Mouse (Mus musculus): ENCODE data around the gene Cdc20b. TPM values are rescaled to one million over a fixed set of nuclear protein-coding genes. Genes with fewer than 3 reads are reported as not detected.

Cdc20b gene
- polyA plus RNA-seq, 1 experiment from 2014 or later, result not detected

DNA sequence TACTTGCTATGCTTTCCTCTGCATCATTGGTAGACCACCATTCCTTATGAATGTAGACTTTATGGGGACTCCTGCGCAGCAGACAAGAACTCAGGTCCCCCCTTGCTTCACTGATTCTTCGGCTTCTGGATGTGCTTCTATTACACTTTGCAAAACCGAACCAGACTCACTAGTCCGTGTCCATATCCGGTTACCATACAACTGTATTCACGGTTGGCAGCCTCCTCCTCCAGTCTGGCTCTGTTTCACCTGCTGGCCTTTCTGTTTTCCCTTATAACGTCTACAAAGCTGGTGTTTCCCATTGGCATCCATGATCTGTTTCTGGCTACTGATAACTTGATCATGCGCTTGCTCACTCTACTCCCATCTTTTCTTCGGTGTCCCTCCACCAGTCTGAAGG, 29.6 kb downstream of the Cdc20b start:
- Histone ChIP-seq H3K4me3 (ENCODE audit: low read depth, low read length) (no peak overlapping the region), H3K36me3 (ENCODE audit: control insufficient read depth, insufficient read depth, low read length) (no peaks in the 10 kb centered on the region), H3K9ac (ENCODE audit: low read length) (no peak overlapping the region), H3K4me1 (ENCODE audit: control insufficient read depth, insufficient read depth, low read length) (no peaks in the 10 kb centered on the region), H3K27ac (ENCODE audit: low read depth, low read length) (no peak overlapping the region), H3K4me2 (ENCODE audit: low read depth) (no peak overlapping the region), H3K27me3 (ENCODE audit: control insufficient read depth, insufficient read depth, low read length) (no peaks in the 10 kb centered on the region), H3K9me3 (ENCODE audit: control insufficient read depth, low read length) (no peaks in the 10 kb centered on the region)
- ATAC-seq (ENCODE audit: insufficient read depth, low FRiP score, low TSS enrichment), result no peak
- no peak for DNase-seq (ENCODE audit: low spot score)
- 90% methylated on average over 9 of the region's 9 CpGs for WGBS

DNA sequence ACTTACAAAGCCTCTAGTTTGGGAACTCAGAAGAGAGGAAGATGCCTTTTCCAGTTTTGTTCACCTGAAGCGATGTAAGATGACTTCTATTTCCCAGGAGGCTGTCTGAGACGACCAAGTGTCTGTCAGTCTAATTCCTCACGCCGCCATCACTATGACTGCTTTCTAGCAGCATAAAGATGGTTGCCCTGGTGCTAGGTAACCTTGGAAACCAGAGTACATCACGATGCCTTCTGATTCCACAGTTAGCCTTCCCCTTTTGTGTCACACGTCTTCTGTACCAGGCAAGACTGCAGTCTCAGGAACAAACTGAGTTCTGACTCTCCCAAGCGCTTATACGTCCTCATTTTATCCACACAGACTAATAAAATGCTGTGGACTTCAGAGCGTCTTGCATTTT, 44.1 kb downstream of the Cdc20b start:
- ATAC-seq (ENCODE audit: insufficient read depth, low FRiP score, low TSS enrichment) (no peak), DNase-seq (ENCODE audit: low spot score) (no peak)
- Histone ChIP-seq H3K27me3 (ENCODE audit: control insufficient read depth, insufficient read depth, low read length) (no peaks in the 10 kb centered on the region), H3K9me3 (ENCODE audit: control insufficient read depth, low read length) (no peaks in the 10 kb centered on the region), H3K4me1 (ENCODE audit: control insufficient read depth, insufficient read depth, low read length) (no peaks in the 10 kb centered on the region), H3K9ac (ENCODE audit: low read length) (no peak overlapping the region), H3K27ac (ENCODE audit: low read depth, low read length) (no peak overlapping the region), H3K36me3 (ENCODE audit: control insufficient read depth, insufficient read depth, low read length) (no peaks in the 10 kb centered on the region), H3K4me3 (ENCODE audit: low read depth, low read length) (no peak overlapping the region), H3K4me2 (ENCODE audit: low read depth) (no peak overlapping the region)
- 70% methylated on average over 9 of the region's 9 CpGs for WGBS

DNA sequence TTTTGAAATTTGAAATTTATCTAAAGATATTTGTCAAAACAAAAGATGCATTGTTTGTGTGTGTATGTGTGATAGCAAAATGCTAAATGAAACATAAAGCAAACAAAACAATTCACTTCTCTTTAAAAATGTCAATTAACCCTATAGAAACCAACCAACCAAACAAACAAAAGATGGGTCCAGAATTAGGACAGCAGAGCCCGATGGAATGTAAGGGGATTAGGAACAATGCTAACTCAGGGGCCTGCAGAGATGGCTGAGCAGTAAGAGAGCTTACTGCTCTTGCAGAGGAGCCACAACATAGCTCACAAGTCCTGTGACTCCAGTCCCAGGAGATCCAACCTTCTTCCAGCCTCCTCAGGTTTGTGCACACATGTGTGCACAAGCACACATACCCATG, 47.2 kb downstream of the Cdc20b start:
- no peak for ATAC-seq (ENCODE audit: insufficient read depth, low FRiP score, low TSS enrichment)
- no peak overlapping the region for H3K4me3 ChIP-seq (ENCODE audit: low read depth, low read length)
- no peaks in the 10 kb centered on the region for H3K36me3 ChIP-seq (ENCODE audit: control insufficient read depth, insufficient read depth, low read length)
- no peaks in the 10 kb centered on the region for H3K27me3 ChIP-seq (ENCODE audit: control insufficient read depth, insufficient read depth, low read length)
- H3K9ac ChIP-seq (ENCODE audit: low read length), result no peak overlapping the region
- H3K27ac ChIP-seq (ENCODE audit: low read depth, low read length), result no peak overlapping the region
- WGBS, result 33% methylated on average over 1 of the region's 1 CpGs
- no peaks in the 10 kb centered on the region for H3K9me3 ChIP-seq (ENCODE audit: control insufficient read depth, low read length)
- no peak for DNase-seq (ENCODE audit: low spot score)
- H3K4me1 ChIP-seq (ENCODE audit: control insufficient read depth, insufficient read depth, low read length), result no peaks in the 10 kb centered on the region
- no peak overlapping the region for H3K4me2 ChIP-seq (ENCODE audit: low read depth)

DNA sequence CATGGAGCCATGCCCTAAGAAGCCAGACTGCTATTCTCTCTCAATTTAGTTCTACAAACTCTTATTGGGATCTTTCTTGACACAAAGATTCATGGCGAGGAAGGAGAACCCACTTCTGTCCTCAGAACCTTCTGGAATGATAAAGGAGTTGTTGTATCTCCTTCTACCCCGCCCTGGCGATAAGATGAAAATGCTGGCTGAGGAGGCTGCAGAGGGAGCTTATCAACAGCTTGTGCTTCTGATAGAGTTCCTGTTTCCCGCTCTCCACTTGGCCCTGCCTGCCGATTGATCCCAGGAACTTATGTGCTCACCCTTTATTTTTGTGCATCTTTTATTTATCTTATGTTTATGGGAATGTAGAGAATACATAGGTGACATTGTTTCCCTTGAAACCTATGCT, 49.8 kb downstream of the Cdc20b start:
- 88% methylated on average over 5 of the region's 5 CpGs for WGBS

DNA sequence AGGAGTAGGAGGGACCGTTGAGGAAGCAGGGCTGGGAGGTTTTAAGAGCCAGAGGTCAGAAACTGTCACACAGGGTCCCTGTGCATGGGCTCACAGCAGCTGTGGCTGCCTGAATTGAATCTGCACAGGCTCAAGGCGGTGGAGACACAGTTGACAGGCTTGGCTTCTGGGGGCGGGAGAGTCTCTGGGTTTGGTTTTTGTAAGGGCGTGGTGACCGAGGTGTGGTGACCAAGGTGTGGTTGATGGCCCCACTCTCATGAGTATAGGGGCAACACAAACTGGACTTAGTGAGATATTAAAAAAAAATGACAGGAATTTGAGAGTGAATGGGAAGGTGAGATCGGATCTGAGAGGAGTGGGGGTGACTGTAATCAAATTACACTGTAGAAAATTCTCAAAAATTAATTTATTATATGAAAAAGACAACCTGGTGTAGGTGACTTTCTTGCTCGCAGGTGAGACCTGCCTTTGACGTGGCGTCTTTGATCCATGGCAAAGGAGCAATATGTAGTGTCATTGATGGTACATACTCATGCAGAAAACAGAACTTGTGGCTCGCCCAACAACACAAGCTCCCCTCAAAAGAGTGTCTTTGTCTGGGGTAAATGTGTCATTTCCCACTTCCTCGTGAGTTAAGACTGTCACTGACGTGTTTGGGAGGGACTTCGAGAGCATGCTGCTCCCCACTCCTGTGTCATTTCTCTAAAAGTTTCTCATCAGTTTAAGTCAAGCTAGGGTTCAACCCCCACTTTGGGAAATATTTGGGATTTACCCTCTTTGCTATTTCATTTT, 52.5 kb downstream of the Cdc20b start:
- Histone ChIP-seq H3K4me2 (ENCODE audit: low read depth) (no peak overlapping the region), H3K9me3 (ENCODE audit: control insufficient read depth, low read length) (no peaks in the 10 kb centered on the region), H3K4me3 (ENCODE audit: low read depth, low read length) (no peak overlapping the region), H3K4me1 (ENCODE audit: control insufficient read depth, insufficient read depth, low read length) (no peaks in the 10 kb centered on the region), H3K27me3 (ENCODE audit: control insufficient read depth, insufficient read depth, low read length) (no peaks in the 10 kb centered on the region), H3K36me3 (ENCODE audit: control insufficient read depth, insufficient read depth, low read length) (no peaks in the 10 kb centered on the region), H3K27ac (ENCODE audit: low read depth, low read length) (no peak overlapping the region), H3K9ac (ENCODE audit: low read length) (no peak overlapping the region)
- no peak for ATAC-seq (ENCODE audit: insufficient read depth, low FRiP score, low TSS enrichment)
- 85% methylated on average over 13 of the region's 13 CpGs for WGBS
- DNase-seq (ENCODE audit: low spot score), result no peak

More for the DNA sequence above, 49.8 kb downstream of the Cdc20b start:
- no peaks in the 10 kb centered on the region for H3K27me3 ChIP-seq (ENCODE audit: control insufficient read depth, insufficient read depth, low read length)
- no peak overlapping the region for H3K4me2 ChIP-seq (ENCODE audit: low read depth)
- H3K36me3 ChIP-seq (ENCODE audit: control insufficient read depth, insufficient read depth, low read length), result no peaks in the 10 kb centered on the region
- DNase-seq (ENCODE audit: low spot score) (no peak), ATAC-seq (ENCODE audit: insufficient read depth, low FRiP score, low TSS enrichment) (no peak)
- no peaks in the 10 kb centered on the region for H3K4me1 ChIP-seq (ENCODE audit: control insufficient read depth, insufficient read depth, low read length)
- H3K9ac ChIP-seq (ENCODE audit: low read length), result no peak overlapping the region
- H3K9me3 ChIP-seq (ENCODE audit: control insufficient read depth, low read length), result no peaks in the 10 kb centered on the region
- no peak overlapping the region for H3K27ac ChIP-seq (ENCODE audit: low read depth, low read length)
- no peak overlapping the region for H3K4me3 ChIP-seq (ENCODE audit: low read depth, low read length)

DNA sequence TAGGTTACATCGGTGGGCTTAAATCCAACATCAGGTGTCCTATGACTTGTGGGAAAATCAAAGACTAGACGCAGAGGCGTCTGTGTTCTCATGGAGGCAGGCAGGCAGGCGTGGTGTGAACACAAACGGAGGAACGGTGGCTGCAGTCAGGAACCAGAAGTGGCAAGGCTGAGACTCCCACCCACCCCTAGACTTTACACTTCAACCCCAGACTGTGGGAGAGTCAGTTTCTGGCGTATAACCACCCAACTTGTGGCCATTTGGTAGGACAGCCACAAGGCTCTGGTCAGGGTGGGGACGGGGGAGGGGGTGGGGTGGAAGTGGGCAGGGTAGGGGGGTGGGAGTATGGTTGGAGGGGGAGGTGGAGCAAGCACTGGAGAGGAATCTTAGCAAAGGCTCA, 55.6 kb downstream of the Cdc20b start:
- WGBS, result 58% methylated on average over 8 of the region's 8 CpGs
- no peak for ATAC-seq (ENCODE audit: insufficient read depth, low FRiP score, low TSS enrichment)

DNA sequence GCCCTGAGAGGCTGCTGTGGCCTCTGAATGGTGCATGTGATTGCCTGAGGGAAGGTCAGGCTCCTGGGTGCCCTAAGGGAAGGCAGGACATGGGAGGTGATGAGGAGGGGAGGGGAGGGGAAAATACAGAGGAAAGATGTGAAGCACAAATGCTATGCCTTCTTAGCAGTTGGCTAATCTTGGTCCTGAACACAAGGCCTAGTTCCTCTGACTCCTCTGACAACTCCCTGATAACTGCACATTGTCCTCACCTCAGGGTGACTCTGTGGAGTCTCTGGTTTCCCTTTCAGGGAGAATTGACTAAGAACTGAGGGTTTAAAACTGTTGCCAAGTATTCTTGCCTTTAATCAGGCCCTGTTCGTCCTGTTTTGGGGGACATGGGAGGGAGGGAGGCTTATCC, 59.7 kb downstream of the Cdc20b start:
- Histone ChIP-seq H3K9ac (ENCODE audit: low read length) (no peak overlapping the region), H3K9me3 (ENCODE audit: control insufficient read depth, low read length) (no peaks in the 10 kb centered on the region), H3K4me1 (ENCODE audit: control insufficient read depth, insufficient read depth, low read length) (no peaks in the 10 kb centered on the region), H3K27me3 (ENCODE audit: control insufficient read depth, insufficient read depth, low read length) (no peaks in the 10 kb centered on the region), H3K4me3 (ENCODE audit: low read depth, low read length) (no peak overlapping the region), H3K36me3 (ENCODE audit: control insufficient read depth, insufficient read depth, low read length) (no peaks in the 10 kb centered on the region), H3K27ac (ENCODE audit: low read depth, low read length) (no peak overlapping the region), H3K4me2 (ENCODE audit: low read depth) (no peak overlapping the region)
- 58% methylated on average over 1 of the region's 1 CpGs for WGBS
- no peak for DNase-seq (ENCODE audit: low spot score)
- no peak for ATAC-seq (ENCODE audit: insufficient read depth, low FRiP score, low TSS enrichment)

More for the DNA sequence above, 55.6 kb downstream of the Cdc20b start:
- Histone ChIP-seq H3K9me3 (ENCODE audit: control insufficient read depth, low read length) (no peaks in the 10 kb centered on the region), H3K27ac (ENCODE audit: low read depth, low read length) (no peak overlapping the region), H3K9ac (ENCODE audit: low read length) (no peak overlapping the region), H3K4me2 (ENCODE audit: low read depth) (no peak overlapping the region), H3K36me3 (ENCODE audit: control insufficient read depth, insufficient read depth, low read length) (no peaks in the 10 kb centered on the region), H3K4me1 (ENCODE audit: control insufficient read depth, insufficient read depth, low read length) (no peaks in the 10 kb centered on the region), H3K4me3 (ENCODE audit: low read depth, low read length) (no peak overlapping the region), H3K27me3 (ENCODE audit: control insufficient read depth, insufficient read depth, low read length) (no peaks in the 10 kb centered on the region)
- no peak for DNase-seq (ENCODE audit: low spot score)

DNA sequence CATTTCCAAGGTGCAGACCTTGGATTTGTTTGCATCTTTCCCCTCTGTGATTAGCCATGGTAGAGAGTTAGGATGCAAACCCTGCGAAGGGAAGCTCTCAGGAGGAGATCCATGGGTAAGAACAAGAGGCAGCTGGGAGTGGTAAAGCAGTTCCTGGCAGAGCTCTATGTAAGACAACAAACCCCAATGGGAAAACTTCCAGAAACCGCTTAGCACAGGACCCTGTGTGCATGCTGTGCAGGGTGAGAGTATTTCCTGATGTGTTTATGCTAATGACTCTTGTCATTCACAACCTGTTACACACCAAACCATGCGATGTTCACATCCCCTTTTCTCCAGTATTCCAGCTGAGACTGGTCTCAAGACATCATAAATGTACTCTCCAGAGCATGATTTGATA, 62.1 kb downstream of the Cdc20b start:
- H3K4me1 ChIP-seq (ENCODE audit: control insufficient read depth, insufficient read depth, low read length), result no peaks in the 10 kb centered on the region
- H3K27me3 ChIP-seq (ENCODE audit: control insufficient read depth, insufficient read depth, low read length), result no peaks in the 10 kb centered on the region
- H3K36me3 ChIP-seq (ENCODE audit: control insufficient read depth, insufficient read depth, low read length), result no peaks in the 10 kb centered on the region
- DNase-seq (ENCODE audit: low spot score) (no peak), ATAC-seq (ENCODE audit: insufficient read depth, low FRiP score, low TSS enrichment) (no peak)
- 76% methylated on average over 3 of the region's 3 CpGs for WGBS
- no peak overlapping the region for H3K9ac ChIP-seq (ENCODE audit: low read length)
- no peak overlapping the region for H3K27ac ChIP-seq (ENCODE audit: low read depth, low read length)
- no peak overlapping the region for H3K4me2 ChIP-seq (ENCODE audit: low read depth)
- H3K4me3 ChIP-seq (ENCODE audit: low read depth, low read length), result no peak overlapping the region
- no peaks in the 10 kb centered on the region for H3K9me3 ChIP-seq (ENCODE audit: control insufficient read depth, low read length)

DNA sequence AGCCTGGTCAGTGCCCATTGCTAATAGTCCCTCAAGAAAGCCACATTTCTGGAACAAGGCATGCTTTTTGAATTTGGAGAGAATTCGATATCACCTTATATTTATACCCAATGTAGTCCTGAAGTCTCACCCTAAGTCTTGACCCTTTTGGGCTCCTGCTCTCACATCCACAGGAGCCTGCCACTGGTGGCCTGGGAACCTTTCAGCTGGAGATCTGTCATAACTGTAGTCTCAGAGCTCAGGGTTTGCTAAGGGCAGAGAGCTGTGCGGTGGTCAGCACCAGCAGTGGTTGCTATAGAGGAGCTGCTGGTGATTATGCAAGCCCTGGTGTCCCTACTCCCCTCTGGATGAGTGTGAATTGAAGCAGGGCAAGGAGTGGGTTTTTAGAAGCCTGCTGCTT, 63.5 kb downstream of the Cdc20b start:
- no peak overlapping the region for H3K9ac ChIP-seq (ENCODE audit: low read length)
- H3K4me2 ChIP-seq (ENCODE audit: low read depth), result no peak overlapping the region
- no peaks in the 10 kb centered on the region for H3K36me3 ChIP-seq (ENCODE audit: control insufficient read depth, insufficient read depth, low read length)
- DNase-seq (ENCODE audit: low spot score) (no peak), ATAC-seq (ENCODE audit: insufficient read depth, low FRiP score, low TSS enrichment) (no peak)
- H3K4me3 ChIP-seq (ENCODE audit: low read depth, low read length), result no peak overlapping the region
- no peak overlapping the region for H3K27ac ChIP-seq (ENCODE audit: low read depth, low read length)
- no peaks in the 10 kb centered on the region for H3K4me1 ChIP-seq (ENCODE audit: control insufficient read depth, insufficient read depth, low read length)
- no peaks in the 10 kb centered on the region for H3K27me3 ChIP-seq (ENCODE audit: control insufficient read depth, insufficient read depth, low read length)
- no peaks in the 10 kb centered on the region for H3K9me3 ChIP-seq (ENCODE audit: control insufficient read depth, low read length)
- 95% methylated on average over 2 of the region's 2 CpGs for WGBS

Data from neural tube, embryonic 11.5 days (tissue).